Mouse (Mus musculus): ENCODE measurements at regions not wholly inside any gene's neighbourhood (a gene's known extent, or its start where the extent isn't known, plus 50 kb on each side); places are given as distances from the start of the nearest gene placed in this dataset.

- TF ChIP-seq POLR2A (IDR thresholded peaks at IDR 0.05; ENCODE audit: insufficient read depth, low read length) (no peak), CTCF (IDR thresholded peaks at IDR 0.05; ENCODE audit: low read depth, low read length) (no peak), EP300 (IDR thresholded peaks at IDR 0.05; ENCODE audit: insufficient read depth, low read depth, low read length) (no peak)
Measured at GRCm38 (mm10) chr3:117107986-117108385, 139.2 kb upstream of the Palmd start.
